Mouse (Mus musculus): ENCODE measurements around the gene Sh3gl2.

Gene Sh3gl2

DNA sequence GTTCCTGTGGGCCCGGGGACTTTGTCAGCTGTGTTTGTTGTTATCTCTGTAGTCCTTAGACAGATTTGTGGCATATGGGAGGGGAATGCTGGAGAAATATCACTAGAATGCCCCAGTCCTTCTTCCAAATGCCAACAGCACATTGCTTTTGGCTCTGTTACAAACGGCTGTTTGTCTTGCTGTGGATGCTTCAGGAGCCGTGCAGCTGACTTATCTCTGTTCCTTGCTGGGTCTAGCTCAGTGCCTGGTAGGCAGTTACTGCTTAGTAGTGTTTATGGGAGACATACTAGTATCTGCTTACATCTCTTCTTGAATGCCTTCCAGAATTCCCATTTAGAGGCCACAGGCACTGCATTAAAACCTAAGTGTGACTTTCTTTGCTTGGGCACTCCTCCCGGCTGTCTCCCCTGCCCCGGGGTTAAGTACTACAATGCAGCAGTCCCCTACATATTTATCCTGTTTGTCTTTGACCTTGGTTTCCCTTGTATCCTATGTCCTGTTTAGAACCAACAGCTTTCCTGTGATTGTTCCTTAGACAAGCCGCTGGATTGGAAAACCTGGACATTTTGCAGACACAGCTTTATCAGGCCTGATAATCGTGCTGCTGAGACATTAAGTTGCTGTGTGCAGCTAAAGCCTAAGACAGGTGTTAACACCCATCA, 101.1 kb downstream of the Sh3gl2 start:
- DNase-seq = peak; percentile 31 to 68

DNA sequence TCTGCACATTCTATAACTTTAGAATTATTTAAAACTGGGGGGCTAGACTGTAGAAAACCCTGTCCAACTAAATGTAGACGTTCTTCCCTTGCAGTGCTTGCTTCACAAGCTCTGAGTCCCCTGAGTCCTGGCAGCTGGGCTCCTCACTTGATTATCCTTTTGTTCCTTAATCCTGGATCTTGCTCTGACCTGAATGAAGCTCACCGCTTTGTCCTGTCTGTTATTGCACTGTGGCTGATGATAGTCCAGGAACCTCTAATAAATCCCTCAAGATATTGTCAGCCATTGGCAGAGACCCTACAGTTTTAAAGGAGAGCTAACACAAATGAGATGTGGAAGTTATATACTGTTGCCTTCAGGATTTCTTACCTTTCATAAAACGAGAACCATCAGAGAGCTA, 114.2 kb downstream of the Sh3gl2 start:
- no peak for DNase-seq

DNA sequence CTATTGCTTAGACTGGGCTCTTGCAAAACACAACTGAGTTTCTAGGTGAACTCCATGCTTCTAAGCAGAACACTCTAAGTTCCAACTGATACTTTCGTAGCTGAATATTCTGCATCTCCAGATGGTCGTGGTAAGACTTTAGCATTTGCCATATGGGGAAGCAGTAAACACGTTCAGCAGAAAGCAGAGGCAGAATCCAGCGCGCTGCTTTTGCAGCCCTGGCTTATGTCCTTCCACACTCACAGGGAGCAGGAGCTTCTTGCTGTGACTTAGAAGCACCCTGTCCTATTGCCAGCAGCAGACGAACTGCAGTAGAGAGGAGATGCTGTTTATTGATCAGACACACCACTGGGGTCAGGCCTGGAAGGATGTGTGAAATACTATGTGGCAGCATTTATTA, 120.5 kb downstream of the Sh3gl2 start:
- no peak for DNase-seq

DNA sequence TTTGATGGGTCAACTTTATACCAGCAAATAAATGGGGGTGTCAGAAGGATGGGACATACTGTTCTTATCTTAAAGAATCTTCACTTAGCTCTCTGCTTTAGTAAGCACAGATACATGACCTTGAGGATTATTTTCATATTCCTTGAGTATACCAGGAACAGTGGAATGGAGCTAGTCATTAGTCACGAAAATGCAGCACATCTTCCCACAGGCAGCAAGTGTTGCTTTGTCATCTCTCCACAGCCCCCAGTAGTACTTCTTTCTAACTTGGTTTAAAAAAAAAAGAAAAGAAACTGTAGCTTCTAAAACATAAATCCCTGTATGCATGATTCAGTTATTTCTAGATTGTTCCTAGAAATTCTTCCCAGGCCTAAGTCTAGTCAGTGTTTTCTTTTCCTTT, 121.1 kb downstream of the Sh3gl2 start:
- DNase-seq = no peak

DNA sequence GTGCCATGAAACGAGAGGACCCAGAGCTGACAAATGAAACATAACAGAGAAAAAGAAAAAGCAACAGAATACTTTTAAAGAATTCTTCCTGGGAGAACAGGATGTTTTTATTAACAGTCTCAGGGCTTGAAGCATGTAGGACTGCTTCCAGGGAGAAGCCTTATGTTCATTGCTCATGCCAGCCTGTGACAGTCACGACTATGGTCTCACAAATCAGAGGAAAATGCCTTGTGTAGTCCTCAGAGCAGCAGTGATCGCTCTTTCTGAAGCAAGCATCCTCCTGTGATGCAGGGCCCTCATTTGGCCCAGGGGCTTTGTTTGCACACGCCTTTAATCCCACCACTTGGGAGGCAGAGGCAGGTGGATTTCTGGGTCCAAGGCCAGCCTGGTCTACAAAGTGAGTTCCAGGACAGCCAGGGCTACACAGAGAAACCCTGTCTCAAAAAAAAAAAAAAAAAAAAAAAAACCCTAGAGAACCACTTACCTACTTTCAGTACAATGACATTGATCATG, 129.8 kb downstream of the Sh3gl2 start:
- DNase-seq = peak; percentile 53 to 72

DNA sequence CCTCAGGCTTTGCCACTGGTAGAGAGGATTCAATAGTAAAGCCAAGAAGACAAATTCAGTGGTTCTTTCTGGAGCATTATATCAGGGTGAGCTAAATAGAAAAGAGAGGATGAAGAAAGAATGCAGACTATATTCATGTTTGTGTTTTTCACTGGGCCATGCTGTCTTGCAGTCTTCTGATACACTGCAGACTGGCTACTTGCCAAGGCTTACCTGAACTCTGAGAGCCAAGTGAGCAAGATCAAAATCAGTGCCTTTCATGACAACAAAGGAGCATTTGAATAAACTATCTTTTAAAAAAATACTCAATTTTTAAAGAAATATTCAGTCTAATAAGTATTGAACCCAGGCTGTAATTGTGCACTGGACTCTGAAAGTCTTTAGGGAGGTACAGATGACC, 131.4 kb downstream of the Sh3gl2 start:
- DNase-seq = peak; percentile 40 to 58

DNA sequence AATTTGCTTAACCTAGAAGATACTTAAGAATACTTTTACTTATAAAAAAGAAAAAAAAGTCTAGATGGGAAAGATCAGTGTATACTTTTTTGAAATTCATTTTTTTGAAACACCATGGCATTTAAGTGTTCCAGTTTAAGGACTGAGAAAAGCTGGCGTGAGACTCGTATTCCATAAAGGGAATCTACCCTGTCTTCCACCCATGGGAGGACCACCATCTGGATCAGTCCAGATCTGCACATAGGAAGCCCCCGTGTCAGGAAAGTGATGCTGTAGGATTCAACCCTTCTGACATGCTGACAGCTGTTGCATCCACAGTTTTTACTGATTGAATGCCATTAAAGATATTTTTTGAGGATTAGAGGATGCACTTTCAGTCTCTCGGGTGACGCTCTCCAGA, 134.2 kb downstream of the Sh3gl2 start:
- no peak for DNase-seq

DNA sequence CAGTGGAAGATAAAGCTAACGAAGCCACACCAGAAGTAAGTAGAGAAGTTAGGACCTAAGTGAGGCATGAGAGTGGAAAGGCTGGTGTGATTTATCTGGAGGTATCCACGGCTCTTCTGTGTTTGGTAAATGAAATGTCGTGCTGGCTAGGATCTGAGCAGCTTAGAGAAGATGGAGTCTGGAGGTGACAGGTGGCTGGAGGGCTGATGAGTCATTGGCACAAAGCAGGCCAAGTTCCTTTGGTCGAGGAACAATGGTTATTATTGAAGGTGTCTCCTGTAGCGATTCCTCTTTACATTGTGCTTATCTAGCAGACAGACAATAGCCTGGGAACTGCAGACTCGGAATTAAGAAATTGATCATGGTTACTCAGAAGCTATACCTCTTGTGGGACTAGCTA, 135.8 kb downstream of the Sh3gl2 start:
- peak; percentile 56 to 73 for DNase-seq

DNA sequence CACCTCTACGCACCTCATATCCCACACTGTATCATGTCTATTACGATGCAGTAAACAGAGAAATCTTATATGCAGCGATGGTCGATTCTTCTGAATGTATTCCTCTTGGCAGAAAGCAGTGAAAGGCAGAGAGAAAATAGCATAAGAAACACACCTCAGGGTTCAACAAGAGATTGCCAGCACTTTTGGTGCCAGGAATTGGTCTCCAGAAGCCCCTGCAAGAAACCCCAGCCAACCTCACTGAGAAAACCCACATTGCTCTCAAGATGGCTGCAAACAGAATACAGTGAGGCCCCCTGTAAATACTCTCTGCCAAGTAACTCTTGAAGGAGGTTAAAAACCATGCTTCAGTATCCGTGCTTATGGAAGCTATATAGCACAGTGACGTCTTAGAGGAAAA, 141.0 kb downstream of the Sh3gl2 start:
- DNase-seq = peak in 1 of 2 experiments; percentile 56

DNA sequence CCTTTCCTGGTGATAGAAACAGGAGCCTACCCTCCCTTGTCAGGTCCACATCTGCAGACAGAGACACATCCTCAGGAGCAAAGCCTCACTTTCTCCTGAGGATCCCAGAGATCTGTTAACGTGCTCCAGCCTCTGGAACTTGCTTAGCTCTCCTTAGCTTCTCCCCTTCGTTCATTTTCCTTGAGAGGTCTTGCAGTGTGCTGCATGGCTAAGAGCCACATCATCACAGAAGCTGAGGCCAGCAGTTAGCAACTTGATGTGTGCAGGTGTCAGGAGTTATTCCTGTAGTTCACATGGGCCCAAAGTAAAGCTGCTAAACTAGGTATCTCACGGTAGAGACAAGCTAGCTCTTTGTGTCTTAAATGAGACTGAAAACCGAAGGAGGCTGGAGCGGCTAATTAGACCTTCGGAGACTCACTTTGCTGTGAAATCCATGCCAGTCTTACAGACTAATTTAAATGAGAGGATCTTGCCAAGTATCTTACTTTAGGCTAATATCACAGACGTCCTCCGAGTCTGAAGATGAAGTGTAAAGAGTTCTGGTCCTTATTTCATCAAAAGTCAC, 143.2 kb downstream of the Sh3gl2 start:
- no peak for DNase-seq

DNA sequence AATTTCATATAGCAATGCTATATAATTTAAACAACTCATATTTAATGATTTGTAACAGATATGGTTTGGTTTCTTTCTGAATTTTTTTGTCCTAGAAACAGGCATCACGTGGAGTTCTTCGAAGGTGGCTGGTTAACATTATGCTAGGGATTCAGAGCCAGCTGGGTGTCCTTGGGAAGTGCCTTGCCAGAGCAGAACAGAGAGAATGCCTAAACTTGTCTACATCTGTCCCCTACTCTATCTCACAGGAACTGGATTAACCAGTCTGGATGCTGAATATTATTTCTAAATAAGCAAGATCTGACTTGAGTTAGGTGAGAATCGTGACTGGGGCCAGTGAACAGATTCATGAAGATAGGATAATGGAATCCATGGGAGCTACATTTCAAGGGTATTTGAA, 157.7 kb downstream of the Sh3gl2 start:
- no peak for DNase-seq

DNA sequence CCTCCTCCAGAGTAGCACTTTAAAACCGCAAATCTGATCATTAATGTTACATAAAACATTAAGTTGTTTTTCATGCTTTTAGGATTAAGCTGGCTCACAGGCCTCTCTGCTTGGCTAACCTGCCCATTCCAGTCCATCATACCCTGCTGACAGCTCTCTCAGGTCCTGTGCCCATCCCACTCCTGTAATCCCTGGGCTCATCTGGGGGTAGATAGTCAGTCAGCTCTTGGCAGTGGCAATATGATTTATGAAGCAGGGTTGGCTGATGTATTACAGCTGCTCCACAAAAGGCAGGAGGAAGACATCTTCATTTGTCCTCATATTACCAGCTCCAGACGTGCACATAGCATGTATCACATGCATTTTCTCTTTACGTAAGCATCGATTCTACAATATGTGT, 158.3 kb downstream of the Sh3gl2 start:
- no peak for DNase-seq

DNA sequence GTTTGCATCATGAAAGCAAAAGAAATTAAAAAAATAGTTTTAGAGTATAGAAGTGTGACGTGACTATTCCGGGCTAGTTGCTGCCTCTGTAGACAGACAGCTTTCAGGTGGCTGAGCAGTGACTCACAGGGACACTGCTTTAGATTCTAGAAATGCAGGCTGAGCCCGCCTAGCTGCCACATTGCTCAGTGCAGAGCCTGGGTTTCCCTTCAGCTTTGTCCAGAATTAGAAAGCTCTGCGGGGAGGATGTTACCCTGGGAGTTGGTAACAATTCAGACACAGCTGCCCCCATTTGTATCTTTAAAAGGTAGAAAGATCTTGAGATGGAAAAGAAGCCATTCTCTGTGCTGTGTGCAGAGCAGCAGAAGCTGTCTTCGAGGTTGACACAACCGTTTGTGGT, 166.1 kb downstream of the Sh3gl2 start:
- peak; percentile 42 to 58 for DNase-seq

DNA sequence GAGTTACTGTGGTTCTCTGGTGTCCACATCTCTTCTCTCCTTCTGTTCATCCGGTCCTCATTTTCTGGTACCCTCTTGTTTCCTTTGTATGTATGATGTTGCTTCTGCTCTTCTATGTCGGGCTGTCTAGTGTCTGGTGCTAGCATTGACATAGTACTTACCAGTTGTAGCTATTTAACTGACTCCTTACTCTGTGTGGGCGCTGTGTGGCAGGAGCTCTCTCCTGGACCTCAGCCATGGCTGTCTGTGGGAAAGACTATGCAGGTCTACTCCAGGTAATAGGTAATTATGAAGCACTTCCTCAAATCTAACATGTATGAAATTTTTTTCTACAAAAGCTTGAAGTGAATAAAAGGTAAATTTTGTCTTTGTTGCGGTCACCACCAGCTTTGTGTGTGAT, 169.9 kb downstream of the Sh3gl2 start:
- peak; percentile 60 to 74 for DNase-seq

DNA sequence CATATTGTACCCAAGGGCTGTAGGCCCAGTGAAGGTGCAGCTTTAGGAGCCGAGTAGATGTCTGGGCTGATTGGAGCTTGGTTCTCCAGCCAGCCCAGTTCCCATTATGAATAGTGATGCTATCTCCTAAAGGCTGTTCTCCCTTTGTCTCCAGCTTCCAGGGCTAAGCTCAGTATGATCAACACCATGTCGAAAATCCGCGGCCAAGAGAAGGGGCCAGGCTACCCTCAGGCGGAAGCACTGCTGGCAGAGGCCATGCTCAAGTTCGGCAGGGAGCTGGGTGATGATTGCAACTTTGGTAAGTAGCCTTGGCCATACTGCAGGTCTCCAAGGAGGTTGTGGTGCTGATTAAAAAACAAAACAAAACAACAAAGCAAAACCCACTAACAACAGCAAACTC, 171.3 kb downstream of the Sh3gl2 start:
- peak in 1 of 2 experiments; percentile 61 for DNase-seq

DNA sequence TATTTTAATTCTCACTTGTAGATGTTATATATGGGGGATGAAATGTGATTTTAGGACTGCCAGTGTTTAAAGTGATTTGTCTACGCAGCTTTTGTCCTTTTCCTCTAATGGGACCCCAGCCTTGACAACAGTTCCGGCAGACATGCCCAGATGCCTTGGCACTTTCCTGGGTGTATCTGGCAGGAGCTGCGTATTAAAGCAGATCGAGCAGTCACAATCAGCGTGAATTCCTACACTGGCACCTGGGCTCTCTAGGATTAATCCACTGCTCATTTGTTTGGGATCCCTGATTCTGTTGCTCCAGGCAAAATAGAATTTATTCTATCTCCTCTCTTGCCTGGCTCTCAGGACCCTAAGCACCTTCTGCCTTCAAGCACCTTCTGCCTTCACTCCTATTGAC, 171.7 kb downstream of the Sh3gl2 start:
- DNase-seq = peak; percentile 50 to 69

DNA sequence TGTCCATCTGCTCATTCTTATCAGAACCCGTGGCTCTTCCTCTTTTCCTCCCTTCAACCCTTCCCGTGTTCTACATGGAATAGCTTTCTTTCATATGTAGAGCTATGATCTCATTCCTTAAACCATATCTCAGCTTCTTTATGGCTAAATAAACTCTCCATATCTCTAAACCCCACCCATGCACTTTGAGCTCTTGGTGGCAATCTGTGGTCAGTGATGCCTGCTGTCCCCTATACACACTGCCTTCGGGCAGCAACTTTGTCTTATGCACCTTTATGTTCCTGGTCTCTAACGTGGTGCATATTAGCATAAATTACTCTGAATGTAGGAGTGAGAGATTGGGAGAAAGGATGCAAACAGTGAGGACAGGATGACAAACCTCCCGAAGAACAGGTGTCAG, 180.3 kb downstream of the Sh3gl2 start:
- no peak for DNase-seq

DNA sequence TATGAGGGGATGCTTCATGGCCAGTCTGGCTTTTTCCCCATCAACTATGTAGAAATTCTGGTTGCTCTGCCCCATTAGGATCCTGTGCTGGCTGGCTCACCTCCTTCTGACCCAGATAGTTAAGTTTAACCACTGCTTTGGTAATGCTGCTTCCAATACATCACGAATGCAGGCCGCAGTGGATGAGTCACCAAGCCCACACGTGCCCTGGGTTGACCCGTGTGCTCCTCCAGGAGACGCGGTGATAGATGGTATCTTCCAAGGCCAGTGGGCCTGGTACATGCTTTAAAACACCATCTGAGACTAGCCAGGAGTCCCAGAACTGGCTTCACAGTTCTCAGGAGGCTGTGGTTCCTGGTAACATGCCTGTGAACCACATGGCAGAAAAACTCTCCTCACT, 182.8 kb downstream of the Sh3gl2 start:
- DNase-seq = no peak

DNA sequence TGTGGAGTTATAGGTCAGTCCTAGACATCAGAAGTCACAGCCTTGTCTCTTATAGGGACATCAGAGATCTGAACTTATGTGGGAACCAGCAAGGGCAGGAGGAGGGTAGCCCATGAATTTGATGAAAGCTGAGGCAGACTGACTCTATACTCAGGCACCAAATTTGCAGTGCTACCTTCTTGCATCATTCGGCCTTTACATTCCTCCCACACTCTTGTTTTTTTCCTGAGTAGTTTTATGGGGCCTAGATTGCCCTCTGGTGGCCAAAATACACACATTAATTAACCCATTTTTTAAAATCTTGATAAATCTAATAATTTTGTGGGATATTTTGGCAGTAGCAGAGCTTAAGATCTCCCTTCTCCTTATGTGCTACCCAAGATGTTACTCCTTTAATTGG, 186.9 kb downstream of the Sh3gl2 start:
- peak; percentile 57 to 65 for DNase-seq

DNA sequence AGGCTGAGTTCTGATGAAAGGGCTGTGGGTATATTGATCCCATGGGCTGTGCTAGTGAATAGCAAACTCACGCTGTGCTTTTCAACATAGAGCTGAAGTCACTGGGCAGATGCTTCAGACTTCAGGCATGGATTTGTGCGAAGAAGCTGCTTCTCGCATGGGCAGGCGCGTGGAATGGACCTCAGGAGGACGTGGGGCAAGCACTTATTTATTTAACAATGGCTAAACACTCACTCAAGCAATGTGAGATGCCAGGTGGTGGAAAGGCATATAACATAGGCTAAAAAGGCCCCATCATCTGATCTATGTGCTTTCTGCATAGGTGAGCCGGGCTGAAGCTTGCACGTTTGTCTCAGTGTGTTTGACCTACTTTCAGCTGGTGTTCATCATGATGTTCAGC, 193.8 kb downstream of the Sh3gl2 start:
- DNase-seq = no peak

DNA sequence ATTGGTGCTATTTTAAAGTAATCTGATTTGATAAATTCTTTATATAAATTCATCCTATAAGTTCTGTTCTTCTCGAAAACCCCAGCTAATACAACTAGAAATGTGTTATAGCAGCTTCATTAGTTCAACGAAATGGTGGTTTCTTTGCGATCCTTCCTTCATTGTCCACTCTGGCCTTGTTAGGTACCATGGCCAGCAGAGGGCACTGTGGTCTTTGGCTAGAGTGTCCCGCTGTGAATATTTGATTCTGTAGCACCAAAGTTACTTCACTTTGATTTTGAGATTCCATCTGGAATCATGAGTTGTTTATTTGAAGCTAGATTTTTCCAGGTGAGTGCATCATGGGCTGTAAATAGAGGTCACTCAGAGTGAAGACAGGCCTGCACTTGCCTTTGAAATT, 197.9 kb downstream of the Sh3gl2 start:
- DNase-seq = peak; percentile 75 to 85

DNA sequence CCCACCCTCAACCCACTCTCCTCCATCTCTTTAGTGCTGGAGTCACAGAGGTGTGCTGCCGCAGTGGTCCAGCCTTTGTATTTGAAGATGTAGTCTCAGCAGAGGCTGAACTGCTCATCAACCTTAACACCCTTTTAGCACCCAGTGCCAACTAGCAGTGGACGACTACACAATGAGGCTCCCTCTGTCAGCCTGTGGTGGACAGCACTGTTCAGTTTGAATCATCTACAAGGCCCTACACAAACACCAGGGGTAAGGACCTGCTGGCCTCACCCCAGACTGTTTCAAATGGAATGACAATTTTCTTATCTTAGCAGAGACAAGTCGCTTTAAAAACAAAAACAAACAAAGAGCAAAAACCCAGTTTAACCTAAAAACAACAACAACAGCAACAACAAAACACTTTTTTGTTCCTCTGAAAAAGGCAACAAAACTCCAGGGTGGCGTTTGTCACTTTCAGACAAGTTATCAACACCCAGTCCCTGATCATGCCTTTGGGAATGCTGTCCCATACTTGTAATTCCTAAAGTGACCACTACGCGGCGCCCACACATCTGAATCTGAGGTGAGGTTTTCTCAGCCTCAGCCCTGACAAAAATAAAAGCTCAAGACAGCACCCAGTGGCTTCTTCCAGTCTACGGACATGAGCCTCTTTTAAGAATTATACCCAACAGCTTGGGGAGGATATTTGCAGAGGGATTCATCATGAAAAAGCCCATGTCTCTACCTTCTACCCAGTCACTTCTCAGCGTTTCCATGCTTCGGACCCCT, 199.7 kb downstream of the Sh3gl2 start:
- DNase-seq = peak; percentile 85 to 87

DNA sequence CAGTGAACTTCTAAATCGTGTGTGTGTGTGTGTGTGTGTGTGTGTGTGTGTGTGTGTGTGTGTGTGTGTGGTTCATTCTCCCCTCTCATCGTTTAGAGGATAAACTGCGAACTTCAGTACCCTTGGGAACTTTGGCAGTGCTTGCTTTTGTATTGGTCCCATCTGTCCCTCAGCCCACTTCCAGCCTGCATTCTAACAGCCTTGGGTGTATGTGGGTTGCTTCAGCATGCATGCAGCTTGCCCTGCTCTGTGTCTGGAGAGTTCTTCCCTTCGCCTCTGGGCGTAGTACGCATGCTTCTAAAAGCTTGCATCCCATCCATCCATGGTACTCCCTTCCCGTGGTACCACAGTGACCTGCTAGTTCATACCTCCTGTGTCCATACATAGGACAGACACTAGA, 200.3 kb downstream of the Sh3gl2 start:
- DNase-seq = no peak

DNA sequence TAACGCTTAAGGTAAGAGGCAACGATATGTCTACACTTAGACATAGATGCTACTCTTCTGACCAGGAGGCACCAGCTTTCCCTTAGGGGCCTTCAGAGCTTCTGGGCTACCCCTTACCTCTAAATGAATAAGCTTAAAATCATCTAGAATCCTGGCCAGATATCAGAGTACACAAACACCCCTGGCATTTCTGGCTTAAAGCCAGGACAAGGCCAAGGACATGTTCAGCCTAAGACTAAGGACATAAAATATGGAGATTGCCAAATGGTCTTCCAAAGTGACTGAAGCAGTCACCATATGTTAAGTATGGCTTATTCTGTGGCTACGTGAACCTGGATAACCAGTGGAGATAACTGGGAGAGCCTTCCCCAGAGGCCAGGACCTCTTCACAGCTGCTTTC, 211.5 kb downstream of the Sh3gl2 start:
- no peak for DNase-seq
